Mouse (Mus musculus) liver, adult 2 months (tissue): Measurements from ENCODE around the gene Pdcd1. TPM values are rescaled to one million over a fixed set of nuclear protein-coding genes. Genes with fewer than 3 reads are reported as not detected.
A peak's percentile ranks its signal among the peaks of the same experiment; 100 is the strongest.

Experiments used
- DNase-seq: peaks from one replicate; pipeline ENCODE4 v3.0.0-alpha.2; 2011; ENCODE audit warnings: low read depth, low spot score; ENCODE audit errors: extremely low read depth
- H3K27ac ChIP-seq: fragments of 200-500 bp; replicated peaks from 2 replicates; pipeline ENCODE4 v1.5.1; 2012; ENCODE audit warnings: low read depth, mild to moderate bottlenecking, control low read depth, inconsistent platforms, low read length; ENCODE audit not compliant: insufficient read depth
- H3K27me3 ChIP-seq: fragments of 200-500 bp; 2 replicates; pipeline ENCODE4 v1.6.1; 2012; ENCODE audit warnings: mild to moderate bottlenecking, moderate library complexity, low read length, inconsistent platforms; ENCODE audit not compliant: control insufficient read depth, insufficient read depth
- H3K36me3 ChIP-seq: fragments of 200-500 bp; 2 replicates; pipeline ENCODE4 v1.6.1; 2012; ENCODE audit warnings: low read length, inconsistent platforms; ENCODE audit not compliant: control insufficient read depth, insufficient read depth
- H3K4me1 ChIP-seq: fragments of 200-500 bp; 2 replicates; pipeline ENCODE4 v1.6.1; 2011; ENCODE audit warnings: low read length; ENCODE audit not compliant: control insufficient read depth, insufficient read depth
- H3K4me3 ChIP-seq: fragments of 200-500 bp; 2 replicates; pipeline ENCODE4 v1.5.1; 2011; ENCODE audit warnings: low read depth, mild to moderate bottlenecking, control low read depth, low read length, moderate library complexity; ENCODE audit not compliant: insufficient read depth
- H3K79me2 ChIP-seq: fragments of 200-500 bp; 2 replicates; pipeline ENCODE4 v1.6.1; 2012; ENCODE audit warnings: inconsistent platforms, mild to moderate bottlenecking, low read length, moderate library complexity; ENCODE audit not compliant: control insufficient read depth, insufficient read depth
- H3K9ac ChIP-seq: fragments of 200-500 bp; 2 replicates; pipeline ENCODE4 v1.6.1; 2012; ENCODE audit warnings: low read depth, mild to moderate bottlenecking, control low read depth, inconsistent platforms, low read length
- CTCF ChIP-seq: fragments of 200-500 bp; IDR thresholded peaks from 2 replicates; pipeline ENCODE4 v1.5.1; 2011; ENCODE audit warnings: low read depth, low read length, control low read depth
- POLR2A ChIP-seq: fragments of 200-500 bp; IDR thresholded peaks from 2 replicates; pipeline ENCODE4 v1.6.1; 2011; ENCODE audit warnings: low read length, control low read depth; ENCODE audit not compliant: insufficient read depth; ENCODE audit errors: extremely low read depth
- WGBS: fragments of 180-500 bp; shearing (Covaris S2); methylation state at CpG from one replicate; pipeline ENCODE4 v1.1.7; 2018; 5-methylcytosine and 5-hydroxymethylcytosine counted together
- polyA plus RNA-seq: library from polyadenylated mRNA; depleted of rRNA; stranded (reverse); fragments of >200 nt; gene quantifications from 2 replicates; pipeline ENCODE4 v1.2.3, GENCODE M21; 2012; rRNA removed
- total RNA-seq: library from RNA; depleted of rRNA; stranded (reverse); fragments of >200 nt; gene quantifications from 2 replicates; pipeline ENCODE4 v1.2.3, GENCODE M21; 2014; rRNA removed

Gene Pdcd1
- 0.09 TPM in 1 of 2 replicates, not detected in the other for total RNA-seq
- polyA plus RNA-seq: not detected in 2 replicates

- Histone ChIP-seq H3K79me2 (no peaks in the 10 kb centered on the region), H3K4me3 (no peak within 1 kb of the TSS), H3K27me3 (no peaks in the 10 kb centered on the region), H3K9ac (no peak within 1 kb of the TSS), H3K36me3 (no peaks in the 10 kb centered on the region), H3K27ac (no peak within 1 kb of the TSS), H3K4me1 (no peaks in the 10 kb centered on the region)
- WGBS: 65% methylated on average over 6 of the region's 6 CpGs
- DNase-seq: no peak
- TF ChIP-seq CTCF (no peak), POLR2A (no peak)
Observed at GRCm38 (mm10) chr1:94052373-94052772, at the start of gene Pdcd1. Gene Pdcd1, minus strand, starts transcription at chr1:94052553.

GRCm38 (mm10) chr1:94091788-94092187, 39.4 kb upstream of the Pdcd1 start:
- Histone ChIP-seq H3K27me3 (no peaks in the 10 kb centered on the region), H3K4me3 (no peak overlapping the region), H3K4me1 (no peaks in the 10 kb centered on the region), H3K36me3 (no peaks in the 10 kb centered on the region), H3K79me2 (no peaks in the 10 kb centered on the region), H3K27ac (no peak overlapping the region), H3K9ac (no peak overlapping the region)
- no peak for DNase-seq
- WGBS: 75% methylated on average over 1 of the region's 1 CpGs
- no peak for TF ChIP-seq POLR2A
- no peak for TF ChIP-seq CTCF

GRCm38 (mm10) chr1:94086311-94086898, 34.1 kb upstream of the Pdcd1 start:
- no peaks in the 10 kb centered on the region for H3K36me3 ChIP-seq
- H3K9ac ChIP-seq: no peak overlapping the region
- DNase-seq: no peak
- H3K4me3 ChIP-seq: no peak overlapping the region
- no peaks in the 10 kb centered on the region for H3K79me2 ChIP-seq
- H3K4me1 ChIP-seq: no peaks in the 10 kb centered on the region
- H3K27me3 ChIP-seq: no peaks in the 10 kb centered on the region; the same call in 1 of the 2 replicates
- WGBS: 85% methylated on average over 5 of the region's 5 CpGs
- TF ChIP-seq POLR2A (no peak), CTCF (no peak)
- no peak overlapping the region for H3K27ac ChIP-seq

- WGBS: 74% methylated on average over 5 of the region's 5 CpGs
- no peaks in the 10 kb centered on the region; the same call in 1 of the 2 replicates for H3K27me3 ChIP-seq
- no peak for DNase-seq
- H3K9ac ChIP-seq: no peak overlapping the region
- no peaks in the 10 kb centered on the region for H3K36me3 ChIP-seq
- H3K27ac ChIP-seq: no peak overlapping the region
- no peaks in the 10 kb centered on the region for H3K4me1 ChIP-seq
- no peak overlapping the region for H3K4me3 ChIP-seq
- TF ChIP-seq CTCF (no peak), POLR2A (no peak)
- H3K79me2 ChIP-seq: no peaks in the 10 kb centered on the region
Observed at GRCm38 (mm10) chr1:94085324-94086105, 33.2 kb upstream of the Pdcd1 start.

- no peak overlapping the region for H3K9ac ChIP-seq
- no peak for TF ChIP-seq CTCF
- TF ChIP-seq POLR2A: no peak
- no peaks in the 10 kb centered on the region; the same call in 1 of the 2 replicates for H3K27me3 ChIP-seq
- H3K4me1 ChIP-seq: no peaks in the 10 kb centered on the region
- no peak overlapping the region for H3K27ac ChIP-seq
- H3K36me3 ChIP-seq: no peaks in the 10 kb centered on the region
- DNase-seq: peak; percentile 45
- no peaks in the 10 kb centered on the region for H3K79me2 ChIP-seq
- 68% methylated on average over 6 of the region's 6 CpGs for WGBS
- H3K4me3 ChIP-seq: no peak overlapping the region
Observed at GRCm38 (mm10) chr1:94081761-94082160, 29.4 kb upstream of the Pdcd1 start.

- no peaks in the 10 kb centered on the region for H3K79me2 ChIP-seq
- 45% methylated on average over 11 of the region's 11 CpGs for WGBS
- H3K4me1 ChIP-seq: no peaks in the 10 kb centered on the region
- DNase-seq: no peak
- TF ChIP-seq CTCF: no peak
- H3K4me3 ChIP-seq: no peak overlapping the region
- no peaks in the 10 kb centered on the region; the same call in 1 of the 2 replicates for H3K27me3 ChIP-seq
- H3K9ac ChIP-seq: no peak overlapping the region
- H3K27ac ChIP-seq: no peak overlapping the region
- no peaks in the 10 kb centered on the region for H3K36me3 ChIP-seq
Observed at GRCm38 (mm10) chr1:94081191-94081590, 28.8 kb upstream of the Pdcd1 start.
